Mouse (Mus musculus) lung, embryonic 16.5 days (tissue): Measurements from ENCODE around the gene Tcl1b4. TPM values are rescaled to one million over a fixed set of nuclear protein-coding genes. Genes with fewer than 3 reads are reported as not detected.

Source experiments
- ATAC-seq: fragments of 200-750 bp; cut with Nextera tagmentation; 2 replicates; pipeline ENCODE4 v1.8.0; 2017; ENCODE audit warnings: low read depth, mild to moderate bottlenecking, moderate library complexity
- H3K27ac ChIP-seq: fragments of 300-500 bp; sonication (generic); 2 replicates; pipeline ENCODE4 v1.5.1; 2014; ENCODE audit warnings: mild to moderate bottlenecking, control low read depth, low read length
- H3K27me3 ChIP-seq: fragments of 300-500 bp; sonication (generic); 2 replicates; pipeline ENCODE4 v1.6.1; 2014; ENCODE audit warnings: low read depth, low read length, mixed read lengths; ENCODE audit not compliant: control insufficient read depth, insufficient read depth
- H3K36me3 ChIP-seq: fragments of 300-500 bp; sonication (generic); 2 replicates; pipeline ENCODE4 v1.6.1; 2014; ENCODE audit warnings: low read length; ENCODE audit not compliant: control insufficient read depth, insufficient read depth
- H3K4me1 ChIP-seq: fragments of 300-500 bp; sonication (generic); replicated peaks from 2 replicates; pipeline ENCODE4 v1.6.1; 2014; ENCODE audit warnings: low read length, mixed read lengths; ENCODE audit not compliant: control insufficient read depth, insufficient read depth
- H3K4me2 ChIP-seq: fragments of 300-500 bp; sonication (generic); 2 replicates; pipeline ENCODE4 v1.6.1; 2014; ENCODE audit warnings: low read depth, low read length, control low read depth
- H3K4me3 ChIP-seq: fragments of 300-500 bp; sonication (generic); 2 replicates; pipeline ENCODE4 v1.5.1; 2014; ENCODE audit warnings: mild to moderate bottlenecking, low read length, control low read depth
- H3K9ac ChIP-seq: fragments of 300-500 bp; sonication (generic); 2 replicates; pipeline ENCODE4 v1.6.1; 2014; ENCODE audit warnings: low read length, control low read depth
- H3K9me3 ChIP-seq: fragments of 300-500 bp; sonication (generic); 2 replicates; pipeline ENCODE4 v1.6.1; 2016; ENCODE audit warnings: low read length; ENCODE audit not compliant: control insufficient read depth
- WGBS: fragments of 180-500 bp; shearing (Covaris S2); extraction: QIAGEN DNeasy Blood & Tissue Kit; methylation state at CpG from one replicate; pipeline ENCODE4 v1.1.7; 2014; 5-methylcytosine and 5-hydroxymethylcytosine counted together
- polyA plus RNA-seq: library from polyadenylated mRNA; unstranded; fragments of >200 nt; fragmentation: Nextera tagmentation; extraction: Ambion mirVana; gene quantifications from 2 replicates; pipeline ENCODE4 v1.2.1, GENCODE M21; 2015

Gene Tcl1b4
- polyA plus RNA-seq, 1 experiment from 2014 or later: not detected

DNA sequence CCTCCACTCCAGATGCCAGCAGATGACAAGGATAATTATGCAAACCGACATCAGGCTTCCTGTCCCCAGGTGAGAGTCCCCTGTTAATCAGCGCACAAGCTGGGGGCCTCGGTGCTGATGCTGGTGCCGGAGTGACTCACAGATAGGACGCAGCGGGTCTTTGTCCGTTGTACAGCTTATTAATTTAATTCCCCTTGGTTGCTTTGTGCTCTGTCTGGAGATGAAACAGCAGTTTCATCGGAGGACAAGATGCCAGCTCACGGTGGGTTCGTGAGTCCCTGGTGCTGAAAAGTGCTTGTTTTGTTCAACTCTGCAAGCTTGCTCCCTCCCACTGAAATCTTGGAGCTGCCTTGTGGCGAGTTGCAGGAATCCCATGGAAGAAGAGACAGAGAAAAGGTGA, 32.6 kb downstream of the Tcl1b4 start:
- H3K9me3 ChIP-seq: no peaks in the 10 kb centered on the region
- H3K36me3 ChIP-seq: no peaks in the 10 kb centered on the region
- H3K27ac ChIP-seq: no peak overlapping the region
- H3K4me3 ChIP-seq: no peak overlapping the region
- 65% methylated on average over 11 of the region's 11 CpGs for WGBS
- H3K4me2 ChIP-seq: no peak overlapping the region
- H3K27me3 ChIP-seq: no peaks in the 10 kb centered on the region
- no peaks in the 10 kb centered on the region for H3K4me1 ChIP-seq
- H3K9ac ChIP-seq: no peak overlapping the region
- ATAC-seq: no peak

DNA sequence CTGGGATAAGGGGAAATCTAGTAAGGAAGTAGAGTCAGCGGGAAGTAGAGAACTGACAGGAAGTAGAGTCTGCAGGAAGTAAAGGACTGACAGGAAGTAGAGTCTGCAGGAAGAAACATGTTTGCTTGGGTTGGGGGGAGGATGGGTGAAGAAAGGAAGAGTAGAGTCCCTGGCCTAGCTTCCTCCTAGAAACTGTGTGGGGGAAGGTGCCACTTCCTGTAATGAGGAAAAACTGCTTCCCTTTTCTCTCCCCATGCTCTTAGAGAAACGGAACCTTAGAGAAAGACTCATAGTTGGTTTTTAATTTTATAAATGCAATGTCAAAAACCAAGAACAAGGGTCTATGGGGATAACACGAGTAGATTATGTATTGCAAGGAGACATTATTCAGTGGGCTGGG, 33.3 kb downstream of the Tcl1b4 start:
- Histone ChIP-seq H3K4me3 (no peak overlapping the region), H3K9ac (no peak overlapping the region), H3K27ac (no peak overlapping the region), H3K4me2 (no peak overlapping the region), H3K27me3 (no peaks in the 10 kb centered on the region), H3K36me3 (no peaks in the 10 kb centered on the region), H3K9me3 (no peaks in the 10 kb centered on the region), H3K4me1 (no peaks in the 10 kb centered on the region)
- no peak for ATAC-seq
- WGBS: 66% methylated on average over 3 of the region's 3 CpGs

DNA sequence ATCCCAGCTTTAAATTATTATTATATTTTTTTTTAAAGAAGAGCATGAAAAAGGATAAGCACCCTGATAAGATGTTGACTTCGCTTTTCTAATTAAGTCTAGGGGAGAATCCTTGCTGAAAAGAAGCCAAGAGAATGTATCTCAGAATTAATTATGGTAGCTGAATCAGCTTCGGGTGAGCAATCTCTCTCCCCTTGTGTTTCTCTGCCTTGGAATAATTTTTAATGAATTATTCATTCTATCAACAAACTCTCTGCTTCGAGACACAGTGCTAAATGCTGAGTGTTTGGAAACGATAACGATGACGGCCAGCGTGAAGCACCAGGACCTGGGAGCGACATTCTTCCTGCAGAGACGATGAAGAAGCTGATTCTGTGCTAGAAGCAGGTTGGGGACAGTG, 37.3 kb downstream of the Tcl1b4 start:
- Histone ChIP-seq H3K9ac (no peak overlapping the region), H3K4me3 (no peak overlapping the region), H3K36me3 (no peaks in the 10 kb centered on the region), H3K27me3 (no peaks in the 10 kb centered on the region), H3K4me1 (no peaks in the 10 kb centered on the region), H3K4me2 (no peak overlapping the region), H3K27ac (no peak overlapping the region), H3K9me3 (no peaks in the 10 kb centered on the region)
- 73% methylated on average over 9 of the region's 9 CpGs for WGBS
- no peak for ATAC-seq

DNA sequence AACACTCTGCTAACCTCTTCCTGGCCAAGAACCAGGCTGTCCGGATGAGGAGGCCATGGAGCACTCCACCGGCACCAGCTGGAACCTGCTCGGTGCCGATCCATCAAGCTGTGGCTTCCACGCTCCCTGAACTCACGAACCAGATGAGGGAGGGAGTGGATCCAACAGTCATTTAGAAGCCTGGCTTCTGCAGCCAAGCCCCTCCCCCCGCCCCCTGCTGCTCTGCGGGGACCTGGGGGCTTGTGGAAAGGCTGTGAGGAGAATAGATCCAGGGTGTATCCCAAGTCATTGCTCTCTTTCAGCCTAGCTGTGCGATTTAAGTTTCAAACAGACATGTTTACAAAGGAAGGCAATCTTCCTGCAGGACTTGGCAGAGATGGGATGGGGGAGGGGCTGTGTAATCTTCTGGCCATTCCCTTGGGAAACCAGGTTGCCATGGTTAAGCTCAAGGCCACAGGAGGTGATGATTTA, 47.0 kb downstream of the Tcl1b4 start:
- H3K36me3 ChIP-seq: no peaks in the 10 kb centered on the region
- peaks cover 10% of the 10 kb centered on the region for H3K4me1 ChIP-seq
- WGBS: 3% methylated on average over 9 of the region's 9 CpGs
- ATAC-seq: peak; percentile 60; the same call in 1 of the 2 replicates
- H3K27me3 ChIP-seq: no peaks in the 10 kb centered on the region
- H3K4me2 ChIP-seq: peak overlapping the region; percentile 42
- H3K27ac ChIP-seq: no peak overlapping the region
- H3K4me3 ChIP-seq: peak overlapping the region; percentile 11; the same call in 1 of the 2 replicates
- H3K9ac ChIP-seq: no peak overlapping the region
- no peaks in the 10 kb centered on the region for H3K9me3 ChIP-seq

DNA sequence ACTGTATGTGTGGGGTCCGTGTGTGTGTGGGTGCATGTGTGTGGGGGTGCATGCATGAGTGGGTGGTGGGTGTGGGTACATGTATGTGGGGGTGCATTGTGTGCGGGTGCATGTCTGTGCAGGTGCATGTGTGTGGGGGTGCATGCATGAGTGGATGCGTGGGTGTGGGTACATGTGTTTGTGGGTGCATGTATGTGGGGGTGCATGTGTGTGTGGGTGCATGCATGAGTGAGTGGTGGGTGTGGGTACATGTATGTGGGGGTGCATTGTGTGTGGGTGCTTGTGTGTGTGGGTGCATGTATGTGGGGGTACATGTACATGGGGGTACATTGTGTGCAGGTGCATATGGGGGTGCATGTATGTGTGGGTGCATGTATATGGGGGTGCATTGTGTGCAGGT, 52.0 kb downstream of the Tcl1b4 start:
- ATAC-seq: no peak
- H3K27ac ChIP-seq: no peak overlapping the region
- no peaks in the 10 kb centered on the region for H3K27me3 ChIP-seq
- 89% methylated on average over 3 of the region's 3 CpGs for WGBS
- no peaks in the 10 kb centered on the region for H3K36me3 ChIP-seq
- peaks cover 3% of the 10 kb centered on the region for H3K4me1 ChIP-seq
- no peak overlapping the region for H3K4me3 ChIP-seq
- H3K9ac ChIP-seq: no peak overlapping the region
- no peaks in the 10 kb centered on the region for H3K9me3 ChIP-seq
- H3K4me2 ChIP-seq: no peak overlapping the region

Other genes with a start within 250 kb of the Tcl1b4 start
- 0.74 and 0.91 TPM in 2 replicates for gene Syne3, start 192.1 kb upstream of the Tcl1b4 start, polyA plus RNA-seq
- 119 and 123 TPM in 2 replicates for gene Glrx5, start 169.3 kb upstream of the Tcl1b4 start, polyA plus RNA-seq
- gene Tcl1b2, start 55.9 kb upstream of the Tcl1b4 start, polyA plus RNA-seq: not detected in 2 replicates
- gene Tcl1b1, start 42.3 kb upstream of the Tcl1b4 start, polyA plus RNA-seq: not detected in 2 replicates
- not detected in 2 replicates for gene Tcl1b5, start 25.6 kb upstream of the Tcl1b4 start, polyA plus RNA-seq
- not detected in 2 replicates for gene Tcl1b3, start 10.9 kb upstream of the Tcl1b4 start, polyA plus RNA-seq
- not detected in 2 replicates for gene Tcl1, start 20.8 kb downstream of the Tcl1b4 start, polyA plus RNA-seq
- gene Tunar, start 131.9 kb downstream of the Tcl1b4 start, polyA plus RNA-seq: 0.16 and 0.24 TPM in 2 replicates